Mouse (Mus musculus) myocyte (in vitro differentiated cells): ENCODE measurements around the gene Bard1. TPM values are rescaled to one million over a fixed set of nuclear protein-coding genes. Genes with fewer than 3 reads are reported as not detected.
A peak's percentile ranks its signal among the peaks of the same experiment; 100 is the strongest.

Experiments used
- H3K27me3 ChIP-seq: one replicate; pipeline ENCODE4 v1.6.1; 2011; ENCODE audit not compliant: control insufficient read depth, insufficient read depth, insufficient read length
- H3K36me3 ChIP-seq: one replicate; pipeline ENCODE4 v1.6.1; 2011; ENCODE audit not compliant: control insufficient read depth, insufficient read depth
- H3K4me2 ChIP-seq: one replicate; pipeline ENCODE4 v1.6.1; 2011; ENCODE audit warnings: low read depth, control low read depth
- H3K4me3 ChIP-seq: one replicate; pipeline ENCODE4 v1.5.1; 2011; ENCODE audit warnings: mild to moderate bottlenecking, control low read depth, moderate library complexity
- H3K79me2 ChIP-seq: one replicate; pipeline ENCODE4 v1.6.1; 2011; ENCODE audit not compliant: control insufficient read depth, insufficient read depth
- H3ac ChIP-seq: one replicate; pipeline ENCODE4 v1.6.1; 2011; ENCODE audit not compliant: control insufficient read depth, insufficient read length
- CEBPB ChIP-seq: IDR thresholded peaks from 2 replicates; pipeline ENCODE4 v1.6.1; 2011; ENCODE audit warnings: mild to moderate bottlenecking, moderate library complexity; ENCODE audit not compliant: poor library complexity, insufficient read depth, severe bottlenecking
- E2F4 ChIP-seq: IDR thresholded peaks from one replicate; pipeline ENCODE4 v1.6.1; 2011; ENCODE audit warnings: mild to moderate bottlenecking, control low read depth, moderate library complexity; ENCODE audit not compliant: insufficient read depth
- MAX ChIP-seq: IDR thresholded peaks from one replicate; pipeline ENCODE4 v1.6.1; 2011; ENCODE audit warnings: low read depth, mild to moderate bottlenecking, control low read depth
- MYOD1 ChIP-seq, 3 experiments: IDR thresholded peaks; one replicate each; pipeline ENCODE4 v1.6.1; 2011; ENCODE audit warnings: control low read depth in 2 of 3, low read depth in 2 of 3, mild to moderate bottlenecking in 2 of 3, moderate library complexity in 1 of 3; ENCODE audit not compliant: insufficient read length in 2 of 3, control insufficient read depth in 1 of 3
- MYOG ChIP-seq, 3 experiments: IDR thresholded peaks; one replicate each; pipeline ENCODE4 v1.6.1; 2011; ENCODE audit warnings: control low read depth in 2 of 3, low read depth in 2 of 3, mild to moderate bottlenecking in 2 of 3; ENCODE audit not compliant: insufficient read length in 2 of 3, control insufficient read depth in 1 of 3, insufficient read depth in 1 of 3
- POLR2A ChIP-seq: IDR thresholded peaks from one replicate; pipeline ENCODE4 v1.6.1; 2011; ENCODE audit warnings: low read depth, mild to moderate bottlenecking, control low read depth, moderate library complexity; ENCODE audit not compliant: insufficient read length
- POLR2AphosphoS2 ChIP-seq: IDR thresholded peaks from one replicate; pipeline ENCODE4 v1.6.1; 2011; ENCODE audit warnings: low read depth, control low read depth; ENCODE audit not compliant: insufficient read length
- REST ChIP-seq: IDR thresholded peaks from one replicate; pipeline ENCODE4 v1.6.1; 2011; ENCODE audit warnings: mild to moderate bottlenecking, control low read depth, moderate library complexity; ENCODE audit not compliant: insufficient read depth, insufficient read length
- SRF ChIP-seq: IDR thresholded peaks from one replicate; pipeline ENCODE4 v1.6.1; 2011; ENCODE audit warnings: low read depth; ENCODE audit not compliant: control insufficient read depth, insufficient read length
- TCF12 ChIP-seq: IDR thresholded peaks from one replicate; pipeline ENCODE4 v1.6.1; 2011; ENCODE audit warnings: mild to moderate bottlenecking, control low read depth; ENCODE audit not compliant: poor library complexity, insufficient read depth, severe bottlenecking
- TCF3 ChIP-seq: IDR thresholded peaks from one replicate; pipeline ENCODE4 v1.6.1; 2011; ENCODE audit warnings: low read depth, control low read depth; ENCODE audit not compliant: insufficient read length
- USF1 ChIP-seq: IDR thresholded peaks from one replicate; pipeline ENCODE4 v1.6.1; 2011; ENCODE audit warnings: low read depth, mild to moderate bottlenecking, control low read depth, moderate library complexity
- polyA plus RNA-seq: library from polyadenylated mRNA; unstranded; fragments of >200 nt; fragmentation: generic; extraction: Trizol; gene quantifications from one replicate; pipeline ENCODE4 v1.2.1, GENCODE M21; 2012; ENCODE audit warnings: missing spikeins

Bard1 gene
- 1.9 TPM for polyA plus RNA-seq

DNA sequence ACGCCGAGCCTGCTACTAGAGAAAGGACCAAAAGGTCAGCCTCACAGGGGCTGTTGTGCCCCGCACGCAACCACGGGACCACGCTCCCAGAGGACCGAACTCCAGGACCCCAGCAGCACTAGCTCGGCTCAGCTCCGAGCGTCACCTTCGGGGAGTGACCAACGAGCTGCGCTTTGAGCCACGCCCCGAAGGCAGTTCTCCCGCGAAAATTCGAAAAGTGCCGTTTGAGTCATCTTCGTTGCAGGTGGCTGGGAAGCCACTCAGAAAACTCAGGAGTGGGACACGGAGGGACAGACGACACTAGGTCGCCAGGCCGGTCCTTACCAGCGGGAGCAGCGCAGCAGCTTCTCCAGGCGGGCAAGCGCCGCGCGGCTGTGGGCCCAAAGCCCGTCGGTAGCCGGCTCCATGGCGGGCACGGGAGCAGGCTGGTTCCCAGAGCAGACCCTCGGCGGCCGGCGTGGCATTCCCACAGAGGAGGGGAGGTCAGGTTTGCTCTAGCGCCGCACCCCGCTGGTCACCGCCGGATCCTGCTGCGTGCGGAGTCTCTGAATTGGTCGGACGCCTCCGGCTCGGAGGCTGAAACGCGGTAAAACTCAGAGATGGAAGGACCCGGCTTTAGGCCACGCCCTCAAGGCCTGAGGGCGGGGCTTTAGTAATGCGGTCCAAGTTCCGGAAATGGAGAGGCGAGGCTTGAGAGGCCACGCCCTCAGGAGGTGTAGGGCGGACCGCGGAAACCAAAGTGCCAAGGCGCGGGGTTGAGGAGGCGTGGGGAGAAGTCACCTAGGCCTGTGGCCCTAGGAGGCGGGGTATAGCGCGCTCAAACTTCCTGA is at the start of gene Bard1:
Bard1 (minus strand) TSS at position 803 of the 830 bp plus-strand sequence.
- H3K4me3 ChIP-seq: peak within 1 kb of the TSS; percentile 82
- no peaks in the 10 kb centered on the region for H3K36me3 ChIP-seq
- no peaks in the 10 kb centered on the region for H3K27me3 ChIP-seq
- peak within 1 kb of the TSS; percentile 75 for H3K4me2 ChIP-seq
- peak within 1 kb of the TSS; percentile 51 for H3ac ChIP-seq
- peak; percentile 86 for TF ChIP-seq POLR2A
- TF ChIP-seq E2F4: peak; percentile 88
- TF ChIP-seq POLR2AphosphoS2: peak; percentile 83
- peak; percentile 4 for TF ChIP-seq SRF
- TF ChIP-seq MYOD1 (IDR thresholded peaks at IDR 0.05; ENCODE audit: control insufficient read depth in 1 of 3, insufficient read length in 2 of 3, low read depth in 2 of 3): peak in 1 of 3 experiments; percentile 1
- peak in 1 of 3 experiments; percentile 13 for TF ChIP-seq MYOG (IDR thresholded peaks at IDR 0.05; ENCODE audit: control insufficient read depth in 1 of 3, insufficient read depth in 1 of 3, insufficient read length in 2 of 3, low read depth in 2 of 3)
- TF ChIP-seq MAX: no peak
- TF ChIP-seq CEBPB: no peak
- peaks cover 31% of the 10 kb centered on the region for H3K79me2 ChIP-seq

DNA sequence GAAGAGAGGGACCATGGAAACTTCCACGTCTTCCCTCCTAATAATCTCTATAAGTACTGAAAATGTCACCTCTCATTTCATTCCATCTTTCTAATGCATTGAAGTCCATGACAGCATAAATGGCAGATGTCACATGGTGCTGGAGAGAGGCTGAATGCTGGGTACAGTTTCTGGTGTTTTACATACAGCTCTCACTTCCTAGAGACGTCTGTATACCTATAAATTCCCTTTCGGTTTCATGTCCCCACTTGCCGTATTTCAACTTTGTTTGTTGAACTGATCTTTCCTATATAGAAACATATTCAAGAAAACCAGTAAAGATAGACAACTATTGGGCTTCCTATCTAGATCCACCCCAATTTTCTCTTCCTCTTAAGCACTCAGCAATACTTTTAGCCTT is 24.2 kb upstream of the Bard1 start:
- no peaks in the 10 kb centered on the region for H3K36me3 ChIP-seq
- no peak overlapping the region for H3K4me3 ChIP-seq
- no peaks in the 10 kb centered on the region for H3K27me3 ChIP-seq
- no peaks in the 10 kb centered on the region for H3K79me2 ChIP-seq
- TF ChIP-seq SRF (no peak), TCF12 (no peak), POLR2A (no peak), TCF3 (no peak), CEBPB (no peak), POLR2AphosphoS2 (no peak), REST (no peak), E2F4 (no peak), USF1 (no peak), MAX (no peak), MYOD1 (IDR thresholded peaks at IDR 0.05; ENCODE audit: control insufficient read depth in 1 of 3, insufficient read length in 2 of 3, low read depth in 2 of 3) (no peak), MYOG (IDR thresholded peaks at IDR 0.05; ENCODE audit: control insufficient read depth in 1 of 3, insufficient read depth in 1 of 3, insufficient read length in 2 of 3, low read depth in 2 of 3) (no peak)
- H3K4me2 ChIP-seq: no peak overlapping the region
- H3ac ChIP-seq: no peak overlapping the region

DNA sequence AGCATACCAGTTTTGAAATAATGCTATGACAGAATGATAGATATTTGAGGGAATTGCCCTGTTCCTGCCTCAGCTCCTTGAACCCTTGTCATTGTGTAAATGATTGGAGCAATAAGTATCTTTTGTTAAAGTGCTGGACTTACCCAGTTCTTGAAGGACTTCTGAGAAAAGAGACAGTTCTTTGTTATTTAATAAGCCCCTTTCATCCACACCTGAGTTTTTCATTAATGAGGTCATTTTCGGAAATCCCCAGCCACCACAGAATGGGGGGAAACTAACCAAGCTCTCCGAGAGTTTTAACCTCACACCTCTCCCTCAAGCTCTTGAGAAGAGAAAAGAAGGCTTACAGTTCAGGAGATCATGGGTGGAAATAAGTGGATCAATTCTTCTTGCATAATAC is 15.6 kb upstream of the Bard1 start:
- no peaks in the 10 kb centered on the region for H3K27me3 ChIP-seq
- H3K79me2 ChIP-seq: no peaks in the 10 kb centered on the region
- TF ChIP-seq MYOD1 (IDR thresholded peaks at IDR 0.05; ENCODE audit: control insufficient read depth in 1 of 3, insufficient read length in 2 of 3, low read depth in 2 of 3): no peak
- TF ChIP-seq POLR2A: no peak
- no peak for TF ChIP-seq TCF12
- no peak for TF ChIP-seq CEBPB
- no peak for TF ChIP-seq MAX
- no peak for TF ChIP-seq TCF3
- no peak for TF ChIP-seq SRF
- TF ChIP-seq E2F4: no peak
- no peak for TF ChIP-seq POLR2AphosphoS2
- TF ChIP-seq REST: no peak
- TF ChIP-seq MYOG (IDR thresholded peaks at IDR 0.05; ENCODE audit: control insufficient read depth in 1 of 3, insufficient read depth in 1 of 3, insufficient read length in 2 of 3, low read depth in 2 of 3): no peak
- no peak for TF ChIP-seq USF1
- H3K4me2 ChIP-seq: no peak overlapping the region
- no peak overlapping the region for H3ac ChIP-seq
- no peak overlapping the region for H3K4me3 ChIP-seq
- no peaks in the 10 kb centered on the region for H3K36me3 ChIP-seq

DNA sequence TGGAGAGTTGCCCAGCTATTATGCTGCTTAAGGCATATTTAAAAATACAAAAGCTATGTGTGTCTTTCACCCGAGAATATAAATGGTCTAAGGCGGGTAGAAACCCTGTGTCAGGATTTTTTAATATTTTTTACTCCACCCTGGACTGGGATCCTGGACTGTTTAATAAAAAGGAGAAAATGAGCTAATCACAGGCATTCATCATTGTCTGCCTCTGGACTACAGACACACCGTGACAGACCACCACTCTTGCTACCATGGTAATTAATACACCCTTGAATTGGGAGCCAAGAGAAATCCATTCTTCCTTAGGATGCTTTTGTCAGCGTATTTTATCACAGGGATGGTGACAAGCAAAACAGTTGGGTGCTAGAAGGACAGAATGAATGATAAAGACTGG is 14.3 kb upstream of the Bard1 start:
- no peaks in the 10 kb centered on the region for H3K27me3 ChIP-seq
- no peak overlapping the region for H3K4me3 ChIP-seq
- TF ChIP-seq POLR2A: no peak
- no peak for TF ChIP-seq TCF3
- TF ChIP-seq POLR2AphosphoS2: no peak
- no peak for TF ChIP-seq MYOG (IDR thresholded peaks at IDR 0.05; ENCODE audit: control insufficient read depth in 1 of 3, insufficient read depth in 1 of 3, insufficient read length in 2 of 3, low read depth in 2 of 3)
- no peak for TF ChIP-seq TCF12
- TF ChIP-seq E2F4: no peak
- TF ChIP-seq USF1: no peak
- no peak for TF ChIP-seq CEBPB
- no peak for TF ChIP-seq MYOD1 (IDR thresholded peaks at IDR 0.05; ENCODE audit: control insufficient read depth in 1 of 3, insufficient read length in 2 of 3, low read depth in 2 of 3)
- TF ChIP-seq SRF: no peak
- TF ChIP-seq REST: no peak
- no peak for TF ChIP-seq MAX
- no peaks in the 10 kb centered on the region for H3K79me2 ChIP-seq
- no peaks in the 10 kb centered on the region for H3K36me3 ChIP-seq
- no peak overlapping the region for H3K4me2 ChIP-seq
- no peak overlapping the region for H3ac ChIP-seq
